Mouse (Mus musculus) midbrain, embryonic 11.5 days (tissue): ENCODE data around the gene Klf1. TPM values are rescaled to one million over a fixed set of nuclear protein-coding genes. Genes with fewer than 3 reads are reported as not detected.
A peak's percentile ranks its signal among the peaks of the same experiment; 100 is the strongest.

ENCODE experiments used
- ATAC-seq: fragments of 200-750 bp; cut with Nextera tagmentation; 2 replicates; pipeline ENCODE4 v1.8.0; 2017; ENCODE audit warnings: moderate TSS enrichment, moderate library complexity; ENCODE audit not compliant: low FRiP score
- DNase-seq: peaks from one replicate; pipeline ENCODE4 v3.0.0; 2015; ENCODE audit warnings: low spot score; ENCODE audit errors: missing footprints
- H3K27ac ChIP-seq: fragments of 300-500 bp; sonication (generic); 2 replicates; pipeline ENCODE4 v1.5.1; 2014; ENCODE audit warnings: low read depth, low read length
- H3K27me3 ChIP-seq: fragments of 300-500 bp; sonication (generic); 2 replicates; pipeline ENCODE4 v1.6.1; 2014; ENCODE audit warnings: mild to moderate bottlenecking, low read length, moderate library complexity, mixed read lengths; ENCODE audit not compliant: control insufficient read depth, insufficient read depth
- H3K36me3 ChIP-seq: fragments of 300-500 bp; sonication (generic); 2 replicates; pipeline ENCODE4 v1.6.1; 2014; ENCODE audit warnings: mild to moderate bottlenecking, low read length, moderate library complexity, mixed read lengths; ENCODE audit not compliant: control insufficient read depth, insufficient read depth
- H3K4me1 ChIP-seq: fragments of 300-500 bp; sonication (generic); 2 replicates; pipeline ENCODE4 v1.6.1; 2014; ENCODE audit warnings: low read length; ENCODE audit not compliant: control insufficient read depth, insufficient read depth
- H3K4me2 ChIP-seq: fragments of 300-500 bp; sonication (generic); 2 replicates; pipeline ENCODE4 v1.6.1; 2014; ENCODE audit warnings: mild to moderate bottlenecking, moderate library complexity
- H3K4me3 ChIP-seq: fragments of 300-500 bp; sonication (generic); 2 replicates; pipeline ENCODE4 v1.5.1; 2014; ENCODE audit warnings: low read depth, low read length
- H3K9ac ChIP-seq: fragments of 300-500 bp; sonication (generic); 2 replicates; pipeline ENCODE4 v1.6.1; 2014; ENCODE audit warnings: low read length
- H3K9me3 ChIP-seq: fragments of 300-500 bp; sonication (generic); 2 replicates; pipeline ENCODE4 v1.6.1; 2016; ENCODE audit warnings: low read length; ENCODE audit not compliant: control insufficient read depth
- WGBS: fragments of 180-500 bp; shearing (Covaris S2); extraction: QIAGEN DNeasy Blood & Tissue Kit; methylation state at CpG from one replicate; pipeline ENCODE4 v1.1.7; 2014; 5-methylcytosine and 5-hydroxymethylcytosine counted together
- polyA plus RNA-seq: library from polyadenylated mRNA; unstranded; fragments of >200 nt; fragmentation: Nextera tagmentation; extraction: Ambion mirVana; gene quantifications from 2 replicates; pipeline ENCODE4 v1.2.1, GENCODE M21; 2014

The Klf1 gene
- polyA plus RNA-seq, 1 experiment from 2014 or later = 13.7 TPM

DNA sequence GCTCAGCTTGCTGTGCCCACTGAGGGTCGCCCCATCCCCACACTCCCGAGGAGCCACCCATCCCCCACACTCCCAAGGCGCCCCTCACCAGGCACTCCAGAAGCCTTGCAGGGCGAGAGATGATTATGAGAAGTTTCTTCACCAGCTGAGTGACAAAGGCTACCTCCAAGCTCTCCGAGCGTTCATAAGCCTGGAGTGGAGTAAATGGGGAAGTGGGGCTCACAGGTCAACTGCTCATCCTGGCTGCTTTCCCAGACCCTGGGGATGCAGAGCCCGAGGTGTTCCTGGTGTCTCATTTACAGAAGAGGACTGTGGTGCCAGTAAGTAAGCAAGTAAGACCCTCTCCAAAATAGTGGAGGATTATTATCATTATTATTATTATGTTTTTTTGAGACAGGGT, 23.8 kb downstream of the Klf1 start:
- Histone ChIP-seq H3K4me1 (no peaks in the 10 kb centered on the region; the same call in 1 of the 2 replicates), H3K4me3 (no peak overlapping the region), H3K27ac (no peak overlapping the region), H3K4me2 (no peak overlapping the region), H3K36me3 (no peaks in the 10 kb centered on the region), H3K27me3 (peaks cover 16% of the 10 kb centered on the region), H3K9me3 (no peaks in the 10 kb centered on the region), H3K9ac (no peak overlapping the region)
- no peak for ATAC-seq
- 73% methylated on average over 7 of the region's 7 CpGs for WGBS
- no peak for DNase-seq

DNA sequence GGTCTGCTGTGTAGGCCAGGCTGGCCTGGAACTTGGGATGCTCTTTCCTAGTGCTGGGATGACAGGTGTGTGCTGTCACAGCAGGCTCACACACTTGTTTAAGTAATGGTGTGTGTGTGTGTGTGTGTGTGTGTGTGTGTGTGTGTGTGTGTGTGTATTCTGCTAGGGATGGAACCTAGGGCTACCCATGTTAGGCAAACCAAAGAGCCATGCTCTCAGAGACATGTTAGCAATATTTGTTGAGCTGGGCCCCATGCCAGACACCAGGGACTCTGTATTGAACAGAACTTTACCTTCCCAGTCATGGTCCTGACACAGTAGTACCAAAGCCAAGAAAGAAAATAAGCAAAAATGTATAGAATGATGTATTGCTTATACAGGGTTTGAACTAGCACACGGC, 25.8 kb downstream of the Klf1 start:
- H3K27me3 ChIP-seq = peaks cover 19% of the 10 kb centered on the region
- no peak overlapping the region for H3K27ac ChIP-seq
- H3K4me1 ChIP-seq = no peaks in the 10 kb centered on the region; the same call in 1 of the 2 replicates
- no peaks in the 10 kb centered on the region for H3K36me3 ChIP-seq
- no peak for ATAC-seq
- no peak overlapping the region for H3K4me3 ChIP-seq
- H3K4me2 ChIP-seq = no peak overlapping the region
- DNase-seq = peak; percentile 14
- no peak overlapping the region for H3K9ac ChIP-seq
- no peaks in the 10 kb centered on the region for H3K9me3 ChIP-seq
- WGBS = 92% methylated on average over 1 of the region's 1 CpGs

DNA sequence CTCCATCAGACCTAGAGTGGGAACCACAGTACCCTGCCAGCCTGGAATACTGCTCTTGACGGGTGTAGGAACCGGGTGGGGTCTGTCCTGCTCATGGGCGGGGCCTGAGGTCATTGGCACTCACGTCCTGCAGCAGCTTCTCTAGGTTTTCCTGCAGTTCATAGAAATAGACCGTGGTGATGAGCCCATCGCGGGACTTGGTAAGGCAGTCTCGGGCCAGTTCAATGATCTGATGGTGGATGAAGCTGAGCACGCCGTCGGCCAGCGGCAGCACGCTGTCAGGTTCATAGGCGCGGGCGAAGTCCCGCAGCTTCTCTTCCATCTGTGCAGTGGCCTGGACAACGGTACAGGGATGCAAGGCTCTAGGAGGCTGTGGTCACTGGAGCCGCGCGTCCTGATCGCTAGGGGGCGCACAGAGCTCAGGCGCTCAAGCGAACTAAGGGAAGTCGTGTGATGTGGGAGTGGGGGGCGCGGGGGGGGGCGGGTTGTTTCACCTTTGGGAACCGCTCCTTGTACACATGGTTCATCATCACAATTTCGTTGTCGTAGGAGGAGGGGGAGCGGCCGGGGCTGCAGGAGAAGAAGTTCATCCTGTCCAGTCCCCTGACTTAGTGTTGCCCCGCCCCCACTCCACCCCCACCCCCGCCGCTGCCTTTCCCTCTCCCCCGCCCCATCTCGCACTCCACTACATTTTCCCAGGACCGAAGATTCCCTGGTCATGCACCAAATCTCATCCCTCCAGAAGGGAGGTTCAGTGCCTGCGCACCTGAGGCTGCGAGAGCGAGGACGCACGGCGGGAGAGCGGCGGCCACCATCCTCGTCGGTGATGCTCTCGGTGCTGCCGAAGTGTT, 27.0 kb downstream of the Klf1 start:
- Histone ChIP-seq H3K27ac (no peak overlapping the region), H3K36me3 (no peaks in the 10 kb centered on the region)

DNA sequence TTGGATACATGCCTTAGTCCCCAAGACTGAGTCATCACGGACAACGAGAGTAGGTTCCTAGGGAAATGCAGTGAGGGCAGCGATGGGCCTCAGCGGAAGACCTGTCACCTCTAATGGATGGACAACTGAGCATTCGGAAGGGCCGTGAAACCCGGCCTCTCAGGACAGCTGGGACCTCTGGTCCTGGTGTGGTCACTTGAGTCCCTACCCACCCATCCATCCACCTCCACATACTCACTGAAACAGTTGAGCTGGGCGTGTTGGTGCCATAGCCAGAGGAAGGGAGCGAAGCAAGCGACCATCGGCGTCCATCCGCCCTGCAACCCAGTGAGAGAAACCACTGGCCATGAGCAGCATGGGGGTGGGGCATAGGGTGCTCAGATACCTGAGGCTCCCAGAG, 28.9 kb downstream of the Klf1 start:
- WGBS = 87% methylated on average over 13 of the region's 13 CpGs
- H3K9ac ChIP-seq = no peak overlapping the region

More for the DNA sequence above, 27.0 kb downstream of the Klf1 start:
- Histone ChIP-seq H3K4me1 (no peaks in the 10 kb centered on the region; the same call in 1 of the 2 replicates), H3K27me3 (peaks cover 19% of the 10 kb centered on the region), H3K4me3 (peak overlapping the region; percentile 36), H3K4me2 (peak overlapping the region; percentile 59), H3K9ac (peak overlapping the region; percentile 30; the same call in 1 of the 2 replicates), H3K9me3 (no peaks in the 10 kb centered on the region)
- peak; percentile 98 for DNase-seq
- 3% methylated on average over 51 of the region's 52 CpGs for WGBS
- peak; percentile 86 for ATAC-seq

DNA sequence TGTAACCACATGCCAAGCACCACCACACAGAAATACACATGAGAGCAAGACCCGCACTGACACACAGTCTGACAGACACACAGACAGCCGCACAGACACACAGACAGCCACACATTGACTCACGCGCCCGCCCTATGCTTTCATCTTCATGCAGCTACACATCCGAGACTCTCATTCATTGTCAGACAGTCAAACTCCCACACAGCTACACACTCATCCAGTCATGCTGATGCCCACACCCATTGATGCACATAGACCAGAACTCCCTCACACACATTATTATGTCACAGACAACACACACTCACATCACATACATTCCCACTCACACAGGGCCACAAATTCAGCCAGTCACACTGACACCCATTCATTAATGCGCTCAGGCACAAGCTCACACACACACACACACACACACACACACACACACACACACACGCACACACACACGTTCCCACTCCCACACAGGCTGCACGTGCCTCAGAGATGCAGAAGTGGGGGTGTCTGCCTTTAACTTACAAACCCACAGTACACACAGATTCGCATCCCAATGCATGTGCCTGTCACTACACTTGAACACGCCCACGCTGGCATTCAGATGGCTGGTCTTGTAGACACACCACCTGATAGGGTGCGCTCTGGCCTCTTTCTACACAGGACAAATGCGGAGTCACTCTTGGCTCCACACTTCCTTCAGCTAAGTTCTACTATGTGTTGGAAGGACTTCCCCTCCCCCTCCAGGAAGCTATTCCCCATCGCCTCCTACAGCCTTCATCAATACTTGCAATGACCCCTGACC, 32.2 kb downstream of the Klf1 start:
- peak; percentile 71 for DNase-seq

More for the DNA sequence above, 28.9 kb downstream of the Klf1 start:
- DNase-seq (peak; percentile 60), ATAC-seq (no peak)
- peaks cover 16% of the 10 kb centered on the region for H3K4me1 ChIP-seq
- no peaks in the 10 kb centered on the region for H3K9me3 ChIP-seq
- H3K27ac ChIP-seq = no peak overlapping the region
- no peaks in the 10 kb centered on the region for H3K36me3 ChIP-seq
- no peak overlapping the region for H3K4me3 ChIP-seq
- peaks cover 33% of the 10 kb centered on the region for H3K27me3 ChIP-seq
- H3K4me2 ChIP-seq = no peak overlapping the region

DNA sequence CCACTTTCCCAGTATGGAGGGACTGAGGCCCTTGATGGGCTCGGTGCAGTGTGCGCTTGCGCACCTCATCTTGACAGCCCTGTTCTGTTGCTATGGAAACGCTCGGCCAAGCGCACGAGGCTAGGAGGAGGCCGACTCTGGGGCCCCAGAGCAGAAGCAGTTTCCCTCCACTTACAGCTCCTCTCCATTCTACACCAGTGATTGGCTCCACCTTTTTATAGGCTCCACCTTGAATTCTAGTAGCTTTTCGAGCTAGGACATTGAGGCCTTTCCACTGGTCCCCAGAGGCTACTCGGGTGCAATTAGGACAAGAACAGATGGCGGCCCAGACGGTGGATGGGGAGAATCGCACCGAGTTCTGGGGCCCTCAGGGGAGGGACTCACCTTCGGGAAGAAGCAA, 33.1 kb downstream of the Klf1 start:
- Histone ChIP-seq H3K4me3 (peak overlapping the region; percentile 65; the same call in 1 of the 2 replicates), H3K27ac (no peak overlapping the region; the same call in 1 of the 2 replicates), H3K9ac (no peak overlapping the region), H3K27me3 (peaks cover 38% of the 10 kb centered on the region), H3K9me3 (no peaks in the 10 kb centered on the region), H3K4me1 (peaks cover 29% of the 10 kb centered on the region), H3K36me3 (no peaks in the 10 kb centered on the region), H3K4me2 (peak overlapping the region; percentile 95)
- DNase-seq = peak; percentile 96
- WGBS = under 1% methylated on average over 15 of the region's 15 CpGs
- ATAC-seq = peak; percentile 78

More for the DNA sequence above, 32.2 kb downstream of the Klf1 start:
- H3K9me3 ChIP-seq = no peaks in the 10 kb centered on the region
- peaks cover 46% of the 10 kb centered on the region for H3K27me3 ChIP-seq
- 83% methylated on average over 16 of the region's 16 CpGs for WGBS
- H3K4me2 ChIP-seq = peak overlapping the region; percentile 95
- H3K27ac ChIP-seq = no peak overlapping the region
- H3K9ac ChIP-seq = no peak overlapping the region
- H3K4me1 ChIP-seq = peaks cover 29% of the 10 kb centered on the region
- no peak for ATAC-seq
- H3K4me3 ChIP-seq = no peak overlapping the region
- H3K36me3 ChIP-seq = no peaks in the 10 kb centered on the region

DNA sequence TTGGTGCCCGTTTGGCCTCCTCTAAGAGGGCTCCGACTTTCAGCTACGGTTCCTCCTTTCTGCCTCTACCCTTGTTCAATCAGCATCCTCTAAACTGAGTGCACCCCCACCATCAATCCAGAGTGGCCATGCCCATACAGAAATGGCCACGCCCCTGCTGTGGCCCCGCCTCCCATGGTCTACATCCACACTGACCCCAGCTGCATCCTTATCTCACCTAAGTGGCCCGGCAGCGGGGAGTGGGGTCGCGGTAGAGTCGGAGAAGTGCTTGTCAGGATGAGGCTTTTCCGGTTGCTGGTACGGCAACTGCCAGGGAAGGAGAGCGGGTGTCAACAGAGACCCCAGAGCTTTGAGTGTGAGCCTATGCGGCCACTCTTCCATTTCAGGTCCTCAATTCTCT, 33.8 kb downstream of the Klf1 start:
- 9% methylated on average over 14 of the region's 14 CpGs for WGBS
- ATAC-seq = peak; percentile 34
- no peaks in the 10 kb centered on the region for H3K9me3 ChIP-seq
- H3K9ac ChIP-seq = peak overlapping the region; percentile 20; the same call in 1 of the 2 replicates
- peaks cover 29% of the 10 kb centered on the region for H3K4me1 ChIP-seq
- DNase-seq = peak; percentile 89
- peak overlapping the region; percentile 65; the same call in 1 of the 2 replicates for H3K4me3 ChIP-seq
- H3K27ac ChIP-seq = no peak overlapping the region
- peaks cover 33% of the 10 kb centered on the region for H3K27me3 ChIP-seq
- H3K36me3 ChIP-seq = no peaks in the 10 kb centered on the region
- H3K4me2 ChIP-seq = peak overlapping the region; percentile 95

DNA sequence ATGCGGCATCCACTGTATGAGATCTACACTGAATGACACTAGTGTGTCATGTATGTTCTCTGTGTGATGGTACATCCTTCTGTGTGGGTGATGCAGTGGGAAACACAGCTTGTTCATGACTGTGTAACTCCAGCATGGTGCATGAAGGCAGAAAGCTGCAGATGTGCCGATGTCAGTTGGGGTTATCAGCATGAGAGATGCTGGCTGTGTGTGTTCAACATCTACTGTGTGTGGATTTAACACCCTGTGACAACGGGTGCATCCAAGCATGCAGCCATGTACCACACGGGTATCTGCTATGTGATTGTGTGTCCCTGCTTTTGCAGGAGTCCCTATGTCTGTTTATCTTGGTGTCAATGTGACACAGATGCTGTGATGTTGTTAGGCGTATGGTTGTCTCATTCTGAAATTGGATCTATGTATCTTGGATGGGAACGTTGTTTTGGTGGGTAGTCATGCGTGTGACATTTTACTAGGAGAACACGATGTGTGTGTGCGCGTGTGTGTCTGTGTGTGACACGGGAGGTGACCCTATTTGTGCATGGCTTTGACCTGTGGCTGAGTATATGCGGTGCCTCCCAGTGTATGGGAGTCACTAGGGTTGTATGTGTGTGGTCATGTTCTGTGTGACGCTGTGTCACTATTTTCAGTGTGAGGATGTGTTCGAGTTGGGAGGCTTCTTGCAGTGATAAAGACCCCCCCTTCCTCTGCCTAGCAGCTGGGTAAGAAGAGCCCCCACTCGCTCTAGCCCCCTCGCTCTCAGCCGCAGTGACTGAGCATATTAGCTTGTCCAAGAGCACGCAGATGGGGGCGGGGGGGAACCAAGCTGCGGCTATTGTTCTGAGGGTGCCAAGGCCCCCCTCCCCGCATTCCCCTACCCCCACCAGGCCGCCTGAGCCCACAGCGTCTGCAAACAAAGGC, 34.6 kb downstream of the Klf1 start:
- peak overlapping the region; percentile 59; the same call in 1 of the 2 replicates for H3K27ac ChIP-seq
- H3K4me3 ChIP-seq = peak overlapping the region; percentile 65
- H3K4me1 ChIP-seq = peaks cover 29% of the 10 kb centered on the region
- 21% methylated on average over 20 of the region's 23 CpGs for WGBS
- DNase-seq = peak; percentile 88
- H3K4me2 ChIP-seq = peak overlapping the region; percentile 95
- H3K27me3 ChIP-seq = peaks cover 30% of the 10 kb centered on the region
- no peaks in the 10 kb centered on the region for H3K9me3 ChIP-seq
- H3K9ac ChIP-seq = peak overlapping the region; percentile 76
- H3K36me3 ChIP-seq = no peaks in the 10 kb centered on the region
- ATAC-seq = peak; percentile 59
